Mouse (Mus musculus): Measurements from ENCODE around the gene Uqcr10.

Uqcr10 gene

DNA sequence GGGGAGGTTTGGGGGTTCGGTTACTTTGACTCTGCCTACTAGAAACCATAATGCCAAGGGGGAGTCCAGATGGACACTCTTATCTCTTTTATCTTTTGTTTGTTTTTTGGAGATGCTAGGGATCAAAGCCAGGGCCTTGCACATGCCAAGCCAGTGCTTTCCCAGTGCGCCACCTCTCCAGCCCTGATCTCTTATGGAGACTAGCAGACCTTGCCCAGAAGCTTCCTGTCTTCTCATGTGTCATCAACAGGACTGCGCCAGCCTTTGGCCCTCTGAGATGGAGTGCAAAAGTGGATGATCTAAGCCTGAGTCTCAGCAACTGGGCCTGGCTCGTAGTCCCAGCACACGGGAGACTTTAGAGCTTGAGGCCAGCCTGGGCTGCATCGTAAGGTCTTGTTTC lies 28.4 kb downstream of the Uqcr10 start:
- ATAC-seq (ENCODE audit: low TSS enrichment), result no peak

DNA sequence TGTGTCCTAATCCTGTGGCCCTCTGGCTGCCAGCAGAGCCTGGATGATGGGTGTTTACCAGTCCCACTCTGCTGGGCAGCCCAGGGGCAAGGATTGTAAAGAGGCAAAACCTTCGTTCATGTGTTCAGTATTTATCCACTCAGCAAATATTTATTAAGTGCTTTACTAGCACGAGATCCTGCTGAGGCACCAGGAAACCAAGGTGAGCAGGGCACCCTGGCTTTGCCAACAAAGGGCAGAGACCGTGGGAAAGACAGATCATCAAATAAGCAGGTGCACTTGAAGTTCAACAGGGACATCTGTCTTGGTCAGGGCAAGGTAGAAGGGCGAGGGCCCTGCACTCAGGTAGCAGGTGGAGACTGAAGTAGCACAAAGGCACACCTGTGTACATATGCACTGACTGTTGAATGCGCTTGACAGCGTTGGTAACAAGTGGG lies 29.0 kb downstream of the Uqcr10 start:
- ATAC-seq (ENCODE audit: low TSS enrichment), result no peak

DNA sequence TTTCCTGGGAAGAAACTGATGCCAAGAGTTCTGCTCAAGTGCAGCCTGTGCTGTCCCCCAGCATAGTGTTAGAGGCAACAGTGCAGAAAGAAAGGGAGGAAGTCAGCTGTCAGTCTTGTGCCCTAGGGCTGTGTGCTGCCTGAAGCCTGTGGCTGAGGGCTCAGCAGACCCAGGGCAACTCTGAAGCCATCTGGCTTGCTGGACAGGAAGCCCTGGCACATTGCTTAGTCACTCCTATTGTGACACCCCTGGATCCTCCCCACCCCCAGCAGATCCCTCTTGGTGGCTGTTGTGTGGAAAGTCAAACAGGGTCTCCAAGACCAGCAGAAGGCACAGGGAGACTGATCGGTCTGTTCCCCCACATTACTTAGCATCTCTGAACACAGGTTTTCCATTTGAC lies 29.5 kb downstream of the Uqcr10 start:
- ATAC-seq (ENCODE audit: low TSS enrichment), result no peak

DNA sequence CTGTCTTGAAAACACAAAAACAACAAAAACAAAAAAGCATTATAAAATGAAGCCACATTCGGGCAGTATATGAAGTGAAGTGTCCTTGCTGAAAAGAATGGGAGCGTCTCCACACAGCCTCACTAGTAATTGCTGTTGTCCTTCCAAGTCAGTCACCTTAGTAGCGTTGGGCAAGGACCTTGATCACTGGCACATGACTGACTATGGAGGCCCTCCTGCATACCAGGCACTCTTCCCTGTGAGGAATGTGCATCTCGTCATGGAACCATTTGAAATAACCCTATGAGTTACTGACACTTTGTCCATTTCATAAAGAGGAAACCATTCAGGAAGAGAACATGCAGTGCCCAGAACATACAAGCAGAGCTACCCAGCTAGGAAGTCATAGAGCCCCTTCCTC lies 32.4 kb downstream of the Uqcr10 start:
- no peak for ATAC-seq (ENCODE audit: low TSS enrichment)

DNA sequence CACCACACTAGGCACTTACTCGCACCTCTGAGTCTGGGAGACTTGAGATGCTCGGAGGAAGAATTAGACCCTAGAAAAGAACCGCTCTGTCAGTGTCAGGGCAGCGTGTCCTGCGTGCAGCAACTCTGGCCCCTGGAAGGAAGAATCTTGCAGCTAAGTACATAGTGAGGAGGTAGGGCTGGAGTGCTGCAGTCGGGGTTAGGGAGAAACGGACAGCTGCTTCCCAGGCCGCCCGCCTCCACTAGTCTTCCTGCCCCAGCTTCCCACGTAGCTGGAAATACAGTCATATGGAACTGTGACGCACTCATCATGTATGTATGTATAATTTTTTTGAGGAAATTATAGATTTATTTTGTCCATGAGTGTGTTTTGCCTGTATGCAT lies 41.7 kb downstream of the Uqcr10 start:
- 0 out of 2 replicates have a peak, but pooled peaks have one; percentile 17 for ATAC-seq (ENCODE audit: low TSS enrichment)

DNA sequence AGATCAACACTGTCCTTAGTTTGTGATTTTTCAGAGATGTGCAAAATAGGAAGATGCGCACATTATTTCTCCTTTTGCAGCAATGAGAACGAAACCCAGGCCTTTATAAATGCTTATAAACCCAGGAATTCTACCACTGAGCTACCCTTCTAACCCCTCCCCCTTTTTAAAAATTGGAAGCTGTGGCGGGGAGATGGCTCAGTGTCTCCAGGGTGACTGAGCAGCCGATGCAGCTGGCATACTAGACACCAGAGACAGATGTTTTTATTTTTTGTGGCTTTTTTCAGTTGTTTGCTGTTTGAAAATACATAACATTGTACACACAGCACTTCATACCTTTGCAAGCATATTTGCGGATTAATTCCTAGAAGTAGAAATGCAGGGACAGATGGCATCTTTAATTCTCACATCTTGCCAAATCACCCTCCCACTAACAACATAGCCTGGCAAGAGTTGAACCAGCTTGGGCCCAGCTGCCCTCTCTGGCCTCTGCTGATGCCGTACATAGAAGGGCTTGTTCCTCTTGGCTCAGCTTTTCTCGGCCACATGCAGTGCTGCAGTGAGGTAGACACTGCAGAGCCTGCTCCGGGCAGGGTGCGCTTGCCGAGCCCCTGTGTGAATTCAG lies 42.2 kb downstream of the Uqcr10 start:
- peak; percentile 41; the same call in 1 of the 2 replicates for ATAC-seq (ENCODE audit: low TSS enrichment)

DNA sequence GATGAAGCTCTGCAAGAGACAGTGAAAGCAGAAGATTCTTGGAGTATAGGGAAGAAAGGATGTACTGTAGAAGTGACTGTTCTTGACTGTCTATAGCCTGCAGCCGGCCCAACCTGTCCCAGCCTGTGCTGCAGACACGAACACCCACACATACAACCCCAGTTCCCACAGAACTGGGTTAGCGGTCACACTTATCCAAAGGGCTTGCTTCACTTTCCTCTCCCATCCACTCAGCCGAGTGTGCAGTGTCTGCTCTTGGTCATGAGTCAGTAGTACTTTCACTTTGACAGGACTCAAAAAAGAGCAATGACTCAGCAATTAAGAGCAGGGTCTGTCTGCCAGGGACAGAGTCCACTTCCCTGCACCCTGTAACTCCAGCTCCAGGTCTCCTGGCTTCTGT lies 42.8 kb downstream of the Uqcr10 start:
- ATAC-seq (ENCODE audit: low TSS enrichment), result peak; percentile 80

DNA sequence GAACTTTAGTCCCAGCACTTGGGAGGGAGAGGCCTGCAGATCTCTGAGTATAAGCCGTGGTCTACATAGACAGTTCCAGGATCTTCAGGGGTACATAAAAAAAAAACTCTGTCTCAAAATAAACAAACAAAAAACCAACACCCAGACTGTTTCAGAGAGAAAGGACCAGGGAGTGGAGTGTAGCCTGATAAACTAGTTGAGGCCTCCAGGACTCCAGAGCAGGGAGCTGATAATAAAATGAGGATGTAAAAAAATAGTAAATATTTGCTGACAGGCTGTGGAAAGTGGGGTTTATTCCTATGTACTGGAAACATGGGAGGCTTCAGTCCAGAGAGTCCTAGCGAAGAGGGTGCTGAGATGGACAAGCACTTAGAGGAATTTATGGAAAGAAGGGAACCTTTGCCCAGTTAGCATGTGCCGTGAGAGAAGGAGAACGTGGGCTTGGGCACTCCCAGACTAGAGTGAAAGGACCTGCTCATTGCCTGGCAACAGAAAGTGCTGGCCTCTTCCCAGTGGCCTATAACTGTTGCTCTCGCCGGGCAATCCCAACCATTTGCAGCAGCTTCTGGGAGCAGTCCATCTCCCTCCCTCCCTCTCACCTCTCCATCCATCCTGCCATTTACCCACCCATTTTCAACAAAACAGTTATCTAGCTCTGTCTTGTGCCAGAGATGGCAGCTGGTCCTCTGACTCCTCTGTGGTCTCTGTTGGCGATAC lies 43.7 kb downstream of the Uqcr10 start:
- ATAC-seq (ENCODE audit: low TSS enrichment), result no peak

DNA sequence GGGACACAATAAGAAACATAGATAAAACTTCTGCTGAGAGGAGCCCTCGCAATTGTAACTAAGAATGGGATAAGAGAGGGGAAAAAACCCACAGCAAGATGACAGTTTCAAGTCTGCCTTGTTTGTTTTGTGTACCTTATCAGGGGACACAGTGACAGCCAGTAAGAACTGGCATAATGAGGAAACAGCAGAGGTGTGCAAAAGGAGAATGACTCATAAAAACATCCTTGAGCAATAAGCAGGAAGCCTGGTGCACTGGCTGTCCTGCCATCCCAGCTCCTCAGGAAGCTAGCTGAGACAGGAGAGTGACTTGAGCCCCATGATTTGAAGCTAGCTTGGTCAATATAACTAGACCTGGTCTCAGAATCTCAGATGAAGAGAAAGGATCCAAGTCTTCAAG lies 44.3 kb downstream of the Uqcr10 start:
- ATAC-seq (ENCODE audit: low TSS enrichment), result no peak

Measured in frontal cortex, adult (tissue).